Mouse (Mus musculus) common myeloid progenitor, adult 5-6 weeks (primary cell): ENCODE measurements around the gene Caln1. TPM values are rescaled to one million over a fixed set of nuclear protein-coding genes. Genes with fewer than 3 reads are reported as not detected.

ENCODE experiments used
- ATAC-seq: replicated peaks from 2 replicates; pipeline ENCODE4 v1.8.0; 2016; ENCODE audit warnings: low read depth, mild to moderate bottlenecking, moderate TSS enrichment, inconsistent platforms; ENCODE audit not compliant: poor library complexity, severe bottlenecking
- total RNA-seq: library from RNA; stranded (forward); fragments of 200-1000, 187-1606 nt; gene quantifications from 2 replicates; pipeline ENCODE4 v1.2.3, GENCODE M21; 2017

Gene Caln1
- total RNA-seq, 1 experiment from 2014 or later = not detected

DNA sequence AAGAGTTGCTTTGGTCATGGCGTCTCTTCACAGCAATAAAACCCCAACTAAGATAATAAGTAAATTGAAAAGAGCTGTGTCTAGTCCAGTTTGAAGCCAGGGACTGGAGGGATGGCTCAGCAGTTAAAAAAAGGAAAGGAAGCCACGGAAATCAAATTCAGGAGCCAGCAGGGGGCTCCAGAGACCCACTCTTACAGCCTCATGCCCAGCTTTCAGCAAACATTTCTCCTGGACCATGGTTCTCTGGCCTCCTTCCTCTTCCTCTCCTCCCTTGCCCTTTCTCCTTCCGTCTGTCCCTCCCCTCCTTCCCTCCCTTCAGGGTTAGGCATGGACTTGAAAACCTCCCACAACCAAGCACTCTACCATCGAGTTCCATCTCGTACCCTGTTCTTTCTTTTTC is 493.0 kb downstream of the Caln1 start:
- ATAC-seq = no peak

DNA sequence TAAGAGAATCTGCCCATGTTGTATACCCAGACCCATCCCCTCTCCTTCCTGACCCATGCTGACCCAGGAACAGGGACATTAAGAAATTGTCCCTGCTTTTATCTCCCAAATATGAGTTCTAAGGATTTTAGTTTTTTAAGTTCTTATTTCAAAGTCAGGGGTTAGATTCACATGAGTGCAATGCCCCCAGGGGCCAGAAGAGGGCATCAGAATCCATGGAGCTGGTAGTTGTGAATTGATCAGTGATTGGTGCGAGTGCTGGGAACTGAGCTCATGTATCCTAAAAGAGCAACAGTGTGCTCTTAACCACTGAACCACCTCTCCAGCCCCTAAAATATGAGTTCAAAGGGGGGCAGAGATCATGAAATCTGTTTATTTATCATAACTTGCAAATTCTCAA is 500.6 kb downstream of the Caln1 start:
- ATAC-seq = peak; percentile 54; the same call in 1 of the 2 replicates

DNA sequence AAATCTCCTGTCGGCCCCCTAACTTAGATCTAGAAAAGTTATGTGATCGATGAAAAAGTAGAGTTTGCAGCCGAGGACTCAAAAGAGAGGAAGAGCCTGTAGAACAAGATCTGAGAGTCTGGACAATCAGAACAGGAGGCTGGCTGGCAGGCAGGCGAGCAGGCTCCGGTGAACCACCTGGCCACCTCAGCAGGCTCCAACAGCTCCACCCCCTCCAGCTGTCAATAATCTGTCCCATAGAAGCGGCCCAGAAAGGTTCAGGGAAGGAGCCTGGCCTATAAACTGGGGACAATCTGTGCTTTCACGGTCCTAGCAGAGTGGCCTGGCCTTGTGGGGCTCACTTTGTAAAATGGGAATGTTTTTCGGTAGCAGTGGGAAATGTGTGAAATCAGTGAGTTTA is 501.8 kb downstream of the Caln1 start:
- no peak for ATAC-seq

DNA sequence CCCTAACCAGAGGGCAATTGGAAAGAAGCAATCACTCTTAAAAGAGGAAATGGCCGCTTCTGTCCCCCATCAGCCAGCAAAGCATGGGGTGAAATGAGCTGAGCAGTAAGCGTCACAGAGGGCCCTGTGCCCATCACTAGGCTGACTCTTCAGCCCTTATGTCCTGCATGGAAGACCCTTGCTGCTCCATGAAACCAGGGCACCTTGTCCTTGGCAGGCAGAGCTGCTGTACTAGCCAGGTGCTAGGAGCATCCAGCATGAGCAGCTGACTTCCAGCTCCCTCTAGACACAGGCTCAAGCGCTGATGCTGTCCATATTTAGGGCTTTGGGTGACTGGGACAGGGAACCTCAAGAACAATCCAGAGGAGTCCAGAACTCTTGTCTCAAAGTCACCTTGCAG is 506.1 kb downstream of the Caln1 start:
- no peak for ATAC-seq

DNA sequence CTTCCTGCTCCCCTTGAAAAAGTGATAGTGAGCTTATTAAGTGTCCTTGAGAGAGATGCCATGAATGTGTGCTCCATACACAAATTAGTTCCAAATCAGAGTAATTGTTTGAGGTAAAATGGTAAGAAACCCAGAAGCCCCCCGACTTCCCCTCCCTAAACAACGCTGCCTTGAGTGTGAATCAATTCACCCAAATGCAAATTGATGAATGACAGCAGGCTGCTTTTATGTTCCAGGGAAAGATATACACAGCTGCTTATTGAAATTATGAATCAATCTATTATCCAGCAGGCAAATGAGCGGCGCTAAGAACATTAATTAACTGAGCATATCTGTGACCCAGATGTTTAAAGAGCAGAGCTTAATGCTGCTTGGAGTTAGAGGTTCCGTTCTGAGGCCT is 511.1 kb downstream of the Caln1 start:
- no peak for ATAC-seq

DNA sequence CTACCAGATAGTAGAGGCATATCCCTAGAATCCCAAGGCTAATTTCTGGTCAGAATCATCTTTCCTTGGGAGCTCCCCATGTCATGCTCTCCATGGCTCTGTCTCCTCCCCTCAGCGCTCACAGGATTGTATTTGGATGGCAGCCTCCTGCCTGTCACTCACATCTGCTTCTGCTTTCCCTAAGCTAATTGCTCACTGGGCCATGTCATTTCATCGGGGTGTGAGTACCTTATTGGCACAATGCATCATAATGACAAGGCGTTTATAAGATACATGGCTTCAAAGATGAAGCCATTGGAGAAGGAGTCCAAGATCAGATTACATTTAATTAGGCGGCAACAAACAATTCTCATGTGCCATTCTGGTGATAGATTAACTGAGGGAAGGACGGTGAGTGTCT is 522.5 kb downstream of the Caln1 start:
- ATAC-seq = no peak

DNA sequence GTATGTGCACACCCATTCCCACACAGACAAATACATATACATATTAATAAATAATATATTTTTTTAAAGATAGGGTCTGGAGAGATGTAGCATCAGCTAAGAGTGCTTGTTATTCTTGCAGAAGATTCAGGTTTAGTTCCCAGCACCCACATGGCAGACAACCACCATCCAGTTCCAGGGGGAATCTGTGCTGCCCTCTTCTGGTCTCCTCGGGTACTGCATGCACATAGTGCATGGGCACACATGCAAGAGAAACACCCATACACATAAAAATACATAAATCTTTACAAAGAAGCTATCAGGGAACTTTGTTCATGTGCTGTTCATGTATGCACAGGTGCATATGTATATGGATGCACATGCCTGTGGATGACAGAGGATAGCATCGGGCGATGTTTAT is 526.7 kb downstream of the Caln1 start:
- ATAC-seq = no peak

Other genes with a start within 250 kb of the Caln1 start
- 2.3 and 9.3 TPM in 2 replicates for gene Kctd7, start 224.6 kb upstream of the Caln1 start, total RNA-seq
- gene Rabgef1, start 197.7 kb upstream of the Caln1 start, total RNA-seq = 32.4 and 34.3 TPM in 2 replicates
- 42.8 and 55.1 TPM in 2 replicates for gene Tmem248, start 152.4 kb upstream of the Caln1 start, total RNA-seq
- 107 and 134 TPM in 2 replicates for gene Sbds, start 113.9 kb upstream of the Caln1 start, total RNA-seq
- 35.8 and 43.0 TPM in 2 replicates for gene Tyw1, start 113.8 kb upstream of the Caln1 start, total RNA-seq
- gene A330070K13Rik, start 15.2 kb downstream of the Caln1 start, total RNA-seq = not detected in 2 replicates